Mouse (Mus musculus): ENCODE results near the gene Eef1akmt1. TPM values are rescaled to one million over a fixed set of nuclear protein-coding genes. Genes with fewer than 3 reads are reported as not detected.

The Eef1akmt1 gene
- 36.4 and 44.7 TPM in 2 replicates for polyA plus RNA-seq (2012; rRNA removed)

DNA sequence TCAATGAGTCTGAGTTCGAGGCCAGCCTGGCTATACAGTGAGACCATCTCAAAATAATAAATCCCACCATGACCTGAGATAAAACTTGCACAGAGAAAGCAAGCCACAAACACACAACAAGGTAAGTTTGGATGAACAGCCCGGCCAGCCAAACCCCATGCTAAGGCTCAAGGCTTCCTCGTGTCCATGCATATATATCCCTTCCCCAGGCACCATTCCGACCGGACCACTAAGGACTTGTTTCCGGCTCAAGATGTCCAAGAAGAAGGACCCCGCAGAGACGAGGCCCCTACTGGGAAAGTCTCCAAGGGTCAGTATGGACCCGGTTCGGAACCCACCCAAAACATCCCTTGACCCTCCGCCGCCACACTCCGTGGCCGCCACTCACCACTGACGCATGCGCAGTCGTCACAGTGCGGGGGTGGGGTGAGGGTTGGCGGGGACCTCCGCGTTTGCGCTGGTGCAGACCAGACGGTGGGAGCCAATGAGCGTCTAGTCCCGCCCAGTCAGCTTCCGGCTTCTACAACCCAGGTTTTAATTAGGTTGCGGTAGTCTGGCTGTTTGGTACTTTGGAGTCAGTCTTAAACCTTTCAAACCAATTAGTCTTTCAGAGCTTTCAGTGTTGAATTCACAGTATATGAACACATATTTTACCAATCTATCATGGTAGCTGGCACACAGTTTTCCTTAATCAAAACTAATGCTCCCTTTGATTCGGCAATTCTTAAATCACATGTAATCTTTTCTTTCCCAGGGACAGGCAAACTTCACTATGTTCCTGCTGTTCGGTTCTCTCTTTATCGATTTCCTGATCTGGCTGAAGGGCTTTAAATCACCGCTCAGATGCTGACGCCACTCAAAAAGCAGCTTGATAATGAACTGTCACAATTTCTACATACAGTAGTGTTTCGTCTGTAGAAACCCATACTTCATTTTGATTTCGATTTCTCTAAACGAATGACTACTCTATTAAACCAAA, at the start of gene Eef1akmt1:
Eef1akmt1 (minus strand) TSS at position 458 of the 979 bp plus-strand sequence.
- TF ChIP-seq CTCF (IDR thresholded peaks at IDR 0.05; ENCODE audit: borderline replicate concordance, extremely low read depth, insufficient read depth, insufficient read length), result no peak
- TF ChIP-seq POLR2A (IDR thresholded peaks at IDR 0.05; ENCODE audit: borderline replicate concordance, extremely low read depth, insufficient read depth, insufficient read length, poor library complexity, severe bottlenecking), result peak; percentile 83; the same call in 1 of the 2 replicates
- DNase-seq (ENCODE audit: low read depth), result peak; percentile 98

DNA sequence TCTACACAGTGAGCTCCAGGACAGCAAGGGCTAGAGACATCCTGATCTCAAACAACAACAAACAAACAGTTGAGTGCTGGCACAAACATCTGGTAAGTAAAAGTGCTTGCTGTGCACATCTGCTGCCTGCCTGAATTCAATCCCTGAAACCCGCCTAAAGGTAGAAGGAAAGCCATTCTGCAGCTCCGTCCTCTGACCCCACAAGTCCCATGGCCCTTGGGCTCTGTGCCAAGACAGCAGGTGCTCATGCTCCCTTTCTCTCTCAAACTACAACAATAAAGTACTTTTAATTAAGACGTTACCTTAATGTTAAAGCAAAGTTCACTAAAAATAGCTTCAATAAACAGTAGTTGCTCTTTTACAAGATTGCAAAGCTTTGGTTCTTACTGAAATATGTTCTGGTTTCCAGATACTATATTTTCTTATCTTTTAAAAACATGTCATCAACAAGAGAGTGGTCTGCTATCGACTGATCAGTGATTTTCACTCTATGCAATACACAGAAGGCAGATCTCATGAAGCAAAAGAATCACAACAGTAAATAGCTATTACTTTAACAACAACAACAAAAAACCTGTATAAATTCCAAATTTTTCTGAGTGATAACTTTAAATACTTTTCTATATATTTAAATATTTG, 49.3 kb upstream of the Eef1akmt1 start:
- no peak for TF ChIP-seq POLR2A (IDR thresholded peaks at IDR 0.05; ENCODE audit: borderline replicate concordance, extremely low read depth, insufficient read depth, insufficient read length, poor library complexity, severe bottlenecking)
- TF ChIP-seq CTCF (IDR thresholded peaks at IDR 0.05; ENCODE audit: borderline replicate concordance, extremely low read depth, insufficient read depth, insufficient read length), result no peak
- DNase-seq (ENCODE audit: low read depth), result peak; percentile 39

- TF ChIP-seq POLR2A (IDR thresholded peaks at IDR 0.05; ENCODE audit: borderline replicate concordance, extremely low read depth, insufficient read depth, insufficient read length, poor library complexity, severe bottlenecking), result no peak
- peak; percentile 59; the same call in 1 of the 2 replicates for TF ChIP-seq CTCF (IDR thresholded peaks at IDR 0.05; ENCODE audit: borderline replicate concordance, extremely low read depth, insufficient read depth, insufficient read length)
- DNase-seq (ENCODE audit: low read depth), result peak; percentile 72
Observed at GRCm38 (mm10) chr14:57619487-57619886, 48.1 kb upstream of the Eef1akmt1 start.

- no peak for DNase-seq (ENCODE audit: low read depth)
- no peak for TF ChIP-seq CTCF (IDR thresholded peaks at IDR 0.05; ENCODE audit: borderline replicate concordance, extremely low read depth, insufficient read depth, insufficient read length)
- TF ChIP-seq POLR2A (IDR thresholded peaks at IDR 0.05; ENCODE audit: borderline replicate concordance, extremely low read depth, insufficient read depth, insufficient read length, poor library complexity, severe bottlenecking), result no peak
Observed at GRCm38 (mm10) chr14:57617675-57618074, 46.3 kb upstream of the Eef1akmt1 start.

DNA sequence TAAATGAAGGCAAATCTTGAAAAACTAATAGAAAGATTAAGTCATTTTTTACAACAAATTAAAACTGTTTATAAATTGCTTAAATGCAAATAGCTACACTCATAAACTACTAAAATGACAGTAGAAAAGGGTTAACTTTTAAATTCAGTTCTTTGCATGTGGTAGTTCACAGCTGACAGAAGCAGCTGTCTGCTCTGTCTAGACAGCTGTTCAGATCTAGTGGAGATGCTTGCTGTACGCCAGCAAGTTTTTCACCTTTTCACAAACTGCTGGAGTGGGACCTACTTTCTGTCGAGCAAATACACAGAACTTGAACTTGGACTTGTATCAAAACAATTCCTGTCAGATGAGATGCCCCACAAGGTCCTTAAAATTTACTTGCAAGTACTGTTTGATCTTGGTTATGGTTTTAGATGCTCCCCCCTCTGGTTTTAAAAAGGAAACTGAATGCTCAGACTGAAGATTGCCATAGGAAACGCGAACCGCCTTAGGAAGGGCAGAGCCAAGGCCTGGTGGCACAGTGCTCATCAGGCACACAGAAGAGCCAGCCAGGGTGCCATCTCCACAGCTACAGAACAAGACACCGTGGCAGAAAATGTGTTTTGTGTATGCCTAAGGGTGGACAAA, 45.0 kb upstream of the Eef1akmt1 start:
- TF ChIP-seq CTCF (IDR thresholded peaks at IDR 0.05; ENCODE audit: borderline replicate concordance, extremely low read depth, insufficient read depth, insufficient read length), result no peak
- no peak for TF ChIP-seq POLR2A (IDR thresholded peaks at IDR 0.05; ENCODE audit: borderline replicate concordance, extremely low read depth, insufficient read depth, insufficient read length, poor library complexity, severe bottlenecking)
- no peak for DNase-seq (ENCODE audit: low read depth)

DNA sequence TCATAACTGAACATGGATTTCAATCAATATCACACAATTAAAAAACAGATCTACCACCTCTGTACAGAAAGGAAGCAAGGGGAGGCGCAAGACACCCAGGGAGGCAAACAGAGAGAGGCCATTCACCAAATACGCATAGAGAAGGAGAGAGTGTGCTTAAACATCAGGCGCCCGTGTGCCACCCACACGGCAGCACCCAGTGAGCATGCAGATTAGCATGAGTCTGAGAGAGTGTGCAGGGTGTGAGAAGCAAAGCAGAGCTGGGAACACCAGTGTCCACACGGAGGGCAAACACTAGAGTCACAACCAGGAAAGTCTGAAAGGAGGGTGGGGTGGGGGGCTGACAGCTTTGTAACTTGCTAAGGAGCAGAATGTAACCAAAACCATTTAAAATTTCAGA, 44.4 kb upstream of the Eef1akmt1 start:
- no peak for DNase-seq (ENCODE audit: low read depth)
- TF ChIP-seq POLR2A (IDR thresholded peaks at IDR 0.05; ENCODE audit: borderline replicate concordance, extremely low read depth, insufficient read depth, insufficient read length, poor library complexity, severe bottlenecking), result no peak
- TF ChIP-seq CTCF (IDR thresholded peaks at IDR 0.05; ENCODE audit: borderline replicate concordance, extremely low read depth, insufficient read depth, insufficient read length), result no peak

DNA sequence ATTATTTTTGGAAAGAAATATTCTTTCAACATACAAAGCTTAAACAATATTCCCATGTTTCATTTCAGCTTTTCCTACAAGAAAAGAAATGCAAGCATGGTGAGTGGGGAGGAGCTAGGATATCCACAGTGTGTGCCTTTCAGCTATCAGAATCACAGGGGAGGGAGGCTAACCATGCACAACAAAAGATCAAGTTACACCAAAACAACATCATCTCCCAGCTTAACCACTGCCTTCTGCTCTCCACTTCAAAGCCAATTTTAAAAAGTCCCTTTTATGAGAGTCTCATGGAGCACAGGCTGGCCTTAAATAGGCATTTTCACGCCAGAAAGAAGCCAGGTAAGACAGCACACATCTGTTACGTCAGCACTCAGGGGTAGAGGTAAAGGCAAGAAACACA, 39.6 kb upstream of the Eef1akmt1 start:
- TF ChIP-seq CTCF (IDR thresholded peaks at IDR 0.05; ENCODE audit: borderline replicate concordance, extremely low read depth, insufficient read depth, insufficient read length), result no peak
- no peak for TF ChIP-seq POLR2A (IDR thresholded peaks at IDR 0.05; ENCODE audit: borderline replicate concordance, extremely low read depth, insufficient read depth, insufficient read length, poor library complexity, severe bottlenecking)
- no peak for DNase-seq (ENCODE audit: low read depth)

DNA sequence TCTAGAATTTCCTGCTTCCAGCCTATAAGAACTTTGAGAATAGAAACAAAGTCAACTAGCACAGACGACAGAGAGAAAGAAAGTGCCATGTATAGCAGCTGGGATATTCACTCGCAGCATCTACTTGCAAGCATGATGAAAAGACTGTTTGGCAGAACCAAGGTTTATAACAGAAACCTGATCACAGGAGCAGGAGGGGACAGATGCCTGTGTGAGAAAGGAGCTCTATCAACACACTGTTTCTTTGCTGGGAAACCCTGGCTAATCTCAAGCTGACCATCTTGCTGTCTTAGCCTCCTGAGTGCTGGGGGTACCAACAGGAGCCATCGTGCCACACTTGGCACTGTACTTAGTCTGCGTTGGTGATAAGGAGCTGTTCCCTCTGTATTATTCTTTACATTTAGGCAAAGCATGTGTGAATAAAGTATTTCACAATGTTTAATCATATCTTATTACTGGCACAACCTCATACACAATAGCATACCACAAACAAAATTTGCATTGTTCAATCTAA, 38.5 kb upstream of the Eef1akmt1 start:
- DNase-seq (ENCODE audit: low read depth), result peak; percentile 65
- TF ChIP-seq POLR2A (IDR thresholded peaks at IDR 0.05; ENCODE audit: borderline replicate concordance, extremely low read depth, insufficient read depth, insufficient read length, poor library complexity, severe bottlenecking) (no peak), CTCF (IDR thresholded peaks at IDR 0.05; ENCODE audit: borderline replicate concordance, extremely low read depth, insufficient read depth, insufficient read length) (no peak)

GRCm38 (mm10) chr14:57607500-57607899, 36.1 kb upstream of the Eef1akmt1 start:
- TF ChIP-seq CTCF (IDR thresholded peaks at IDR 0.05; ENCODE audit: borderline replicate concordance, extremely low read depth, insufficient read depth, insufficient read length) (no peak), POLR2A (IDR thresholded peaks at IDR 0.05; ENCODE audit: borderline replicate concordance, extremely low read depth, insufficient read depth, insufficient read length, poor library complexity, severe bottlenecking) (no peak)
- peak; percentile 95 for DNase-seq (ENCODE audit: low read depth)

GRCm38 (mm10) chr14:57606663-57607365, 35.4 kb upstream of the Eef1akmt1 start:
- TF ChIP-seq POLR2A (IDR thresholded peaks at IDR 0.05; ENCODE audit: borderline replicate concordance, extremely low read depth, insufficient read depth, insufficient read length, poor library complexity, severe bottlenecking) (no peak), CTCF (IDR thresholded peaks at IDR 0.05; ENCODE audit: borderline replicate concordance, extremely low read depth, insufficient read depth, insufficient read length) (no peak)
- DNase-seq (ENCODE audit: low read depth), result peak; percentile 55

Data from brain, embryonic 14.5 days (tissue).